Mouse (Mus musculus): ENCODE results near the gene Prdm13. TPM values are rescaled to one million over a fixed set of nuclear protein-coding genes. Genes with fewer than 3 reads are reported as not detected.

Prdm13 gene
- polyA plus RNA-seq, 1 experiment from 2014 or later, result not detected

- Histone ChIP-seq H3K27me3 (replicated peaks) (peaks cover 68% of the 10 kb centered on the region), H3K27ac (no peak overlapping the region), H3K4me3 (no peak overlapping the region), H3K4me2 (no peak overlapping the region), H3K4me1 (peaks cover 10% of the 10 kb centered on the region), H3K9me3 (replicated peaks) (no peaks in the 10 kb centered on the region), H3K36me3 (no peaks in the 10 kb centered on the region), H3K9ac (no peak overlapping the region)
- no peak for ATAC-seq
- WGBS (ENCODE audit: insufficient replicate concordance), result 5% methylated on average over 17 of the region's 17 CpGs
Observed at GRCm38 (mm10) chr4:21674042-21674441, 11.7 kb downstream of the Prdm13 start.

GRCm38 (mm10) chr4:21665961-21666360, 19.8 kb downstream of the Prdm13 start:
- Histone ChIP-seq H3K4me1 (no peaks in the 10 kb centered on the region), H3K9ac (no peak overlapping the region), H3K9me3 (replicated peaks) (no peaks in the 10 kb centered on the region), H3K36me3 (no peaks in the 10 kb centered on the region), H3K4me3 (no peak overlapping the region), H3K4me2 (no peak overlapping the region), H3K27me3 (replicated peaks) (peaks cover 10% of the 10 kb centered on the region; the same call in 1 of the 2 replicates), H3K27ac (no peak overlapping the region)
- WGBS (ENCODE audit: insufficient replicate concordance), result 22% methylated on average over 5 of the region's 5 CpGs
- ATAC-seq, result no peak

GRCm38 (mm10) chr4:21658184-21658583, 27.6 kb downstream of the Prdm13 start:
- Histone ChIP-seq H3K4me3 (no peak overlapping the region), H3K36me3 (no peaks in the 10 kb centered on the region), H3K4me1 (no peaks in the 10 kb centered on the region), H3K9ac (no peak overlapping the region), H3K27ac (no peak overlapping the region), H3K27me3 (replicated peaks) (no peaks in the 10 kb centered on the region), H3K9me3 (replicated peaks) (no peaks in the 10 kb centered on the region), H3K4me2 (no peak overlapping the region)
- WGBS (ENCODE audit: insufficient replicate concordance), result 44% methylated on average over 3 of the region's 3 CpGs
- no peak for ATAC-seq

- Histone ChIP-seq H3K27me3 (replicated peaks) (no peaks in the 10 kb centered on the region), H3K4me2 (no peak overlapping the region), H3K27ac (no peak overlapping the region), H3K4me3 (no peak overlapping the region), H3K4me1 (no peaks in the 10 kb centered on the region), H3K9ac (no peak overlapping the region), H3K9me3 (replicated peaks) (no peaks in the 10 kb centered on the region), H3K36me3 (no peaks in the 10 kb centered on the region)
- WGBS (ENCODE audit: insufficient replicate concordance), result 60% methylated on average over 2 of the region's 2 CpGs
- no peak for ATAC-seq
Observed at GRCm38 (mm10) chr4:21629275-21629583, 56.5 kb downstream of the Prdm13 start.

- Histone ChIP-seq H3K9me3 (replicated peaks) (no peaks in the 10 kb centered on the region), H3K27ac (no peak overlapping the region), H3K4me2 (no peak overlapping the region), H3K27me3 (replicated peaks) (no peaks in the 10 kb centered on the region), H3K4me1 (no peaks in the 10 kb centered on the region), H3K4me3 (no peak overlapping the region), H3K9ac (no peak overlapping the region), H3K36me3 (no peaks in the 10 kb centered on the region)
- 31% methylated on average over 3 of the region's 3 CpGs for WGBS (ENCODE audit: insufficient replicate concordance)
- ATAC-seq, result no peak
Observed at GRCm38 (mm10) chr4:21628367-21629274, 57.1 kb downstream of the Prdm13 start.

Other genes with a start within 250 kb of the Prdm13 start
- 27.1 and 29.1 TPM in 2 replicates for gene Ccnc, start 41.7 kb upstream of the Prdm13 start, polyA plus RNA-seq (2016; fragmentation: Nextera tagmentation; extraction: Ambion mirVana)
- gene Usp45, start 81.2 kb upstream of the Prdm13 start, polyA plus RNA-seq (2016; fragmentation: Nextera tagmentation; extraction: Ambion mirVana), result 17.3 and 21.3 TPM in 2 replicates
- gene Tstd3, start 81.2 kb upstream of the Prdm13 start, polyA plus RNA-seq (2016; fragmentation: Nextera tagmentation; extraction: Ambion mirVana), result 19.5 and 20.6 TPM in 2 replicates
- gene Pnisr, start 161.6 kb upstream of the Prdm13 start, polyA plus RNA-seq (2016; fragmentation: Nextera tagmentation; extraction: Ambion mirVana), result 59.2 and 59.4 TPM in 2 replicates
- 11.6 and 12.4 TPM in 2 replicates for gene Coq3, start 193.7 kb upstream of the Prdm13 start, polyA plus RNA-seq (2016; fragmentation: Nextera tagmentation; extraction: Ambion mirVana)
- 0.31 and 0.36 TPM in 2 replicates for gene Faxc, start 245.4 kb upstream of the Prdm13 start, polyA plus RNA-seq (2016; fragmentation: Nextera tagmentation; extraction: Ambion mirVana)

Measured in liver, embryonic 12.5 days (tissue).